Mouse (Mus musculus) MEL (cell line): ENCODE data around the gene Lgals7. TPM values are rescaled to one million over a fixed set of nuclear protein-coding genes. Genes with fewer than 3 reads are reported as not detected.

ENCODE experiments used
- DNase-seq: peaks from one replicate; pipeline ENCODE4 v3.0.0; 2011; ENCODE audit warnings: low read depth, low spot score
- H3K27ac ChIP-seq: 2 replicates; pipeline ENCODE4 v1.5.1; 2012; ENCODE audit warnings: low read depth, mild to moderate bottlenecking, control low read depth, low read length, moderate library complexity; ENCODE audit not compliant: control insufficient read depth
- H3K27me3 ChIP-seq, 2 experiments: fragments of 150-350 bp in 1 of 2; sonication (generic) in 1 of 2; 2 replicates each; pipeline ENCODE4 v1.6.1; 2012; ENCODE audit warnings: low read length in 2 of 2, mild to moderate bottlenecking in 2 of 2, improper control_type of control experiment in 1 of 2, moderate library complexity in 1 of 2; ENCODE audit not compliant: insufficient read depth in 2 of 2, control insufficient read depth in 1 of 2
- H3K36me3 ChIP-seq, 2 experiments: 2 replicates each; pipeline ENCODE4 v1.6.1; 2012 to 2014; ENCODE audit warnings: low read length in 2 of 2, improper control_type of control experiment in 1 of 2, inconsistent platforms in 1 of 2, mild to moderate bottlenecking in 1 of 2; ENCODE audit not compliant: insufficient read depth in 2 of 2, control insufficient read depth in 1 of 2
- H3K4me1 ChIP-seq, 2 experiments: fragments of 150-350 bp in 1 of 2; sonication (generic) in 1 of 2; 2 replicates each; pipeline ENCODE4 v1.6.1; 2012; ENCODE audit warnings: low read length in 2 of 2, improper control_type of control experiment in 1 of 2, mild to moderate bottlenecking in 1 of 2; ENCODE audit not compliant: insufficient read depth in 2 of 2, control insufficient read depth in 1 of 2
- H3K4me3 ChIP-seq, 2 experiments: fragments of 150-350 bp in 1 of 2; sonication (generic) in 1 of 2; 2 replicates each; pipeline ENCODE4 v1.5.1; 2012; ENCODE audit warnings: low read depth in 2 of 2, low read length in 2 of 2, mild to moderate bottlenecking in 2 of 2, moderate library complexity in 2 of 2, control low read depth in 1 of 2, improper control_type of control experiment in 1 of 2; ENCODE audit not compliant: control insufficient read depth in 1 of 2, insufficient read depth in 1 of 2
- H3K79me2 ChIP-seq: 2 replicates; pipeline ENCODE4 v1.6.1; 2012; ENCODE audit warnings: mild to moderate bottlenecking, low read length, moderate library complexity; ENCODE audit not compliant: control insufficient read depth, poor library complexity, insufficient read depth
- H3K9ac ChIP-seq: 2 replicates; pipeline ENCODE4 v1.6.1; 2012; ENCODE audit warnings: low read depth, mild to moderate bottlenecking, control low read depth, low read length, moderate library complexity; ENCODE audit not compliant: control insufficient read depth, poor library complexity, severe bottlenecking
- H3K9me3 ChIP-seq: fragments of 150-350 bp; sonication (generic); replicated peaks from 2 replicates; pipeline ENCODE4 v1.6.1; 2012; ENCODE audit warnings: mild to moderate bottlenecking, low read length, improper control_type of control experiment, moderate library complexity; ENCODE audit not compliant: insufficient read depth
- CHD1 ChIP-seq: IDR thresholded peaks from 2 replicates; pipeline ENCODE4 v1.6.1; 2012; ENCODE audit warnings: low read depth, mild to moderate bottlenecking, inconsistent platforms, low read length, improper control_type of control experiment
- CHD2 ChIP-seq: IDR thresholded peaks from 2 replicates; pipeline ENCODE4 v1.6.1; 2011; ENCODE audit warnings: low read length, improper control_type of control experiment
- CTCF ChIP-seq, 3 experiments: IDR thresholded peaks in 2 of 3; conservative IDR thresholded peaks in 1 of 3; 2 replicates each; pipeline ENCODE4 v1.5.1; 2011 to 2012; ENCODE audit warnings: low read length in 3 of 3, low read depth in 2 of 3, mild to moderate bottlenecking in 2 of 3, improper control_type of control experiment in 1 of 3, inconsistent platforms in 1 of 3, mixed read lengths in 1 of 3, moderate library complexity in 1 of 3; ENCODE audit not compliant: control insufficient read depth in 1 of 3, insufficient read depth in 1 of 3, poor library complexity in 1 of 3, severe bottlenecking in 1 of 3
- EP300 ChIP-seq, 2 experiments: IDR thresholded peaks; 2 replicates each; pipeline ENCODE4 v1.6.1; 2011; ENCODE audit warnings: improper control_type of control experiment in 2 of 2, low read length in 2 of 2, low read depth in 1 of 2, mild to moderate bottlenecking in 1 of 2
- KAT2A ChIP-seq: conservative IDR thresholded peaks from 2 replicates; pipeline ENCODE4 v1.6.1; 2012; ENCODE audit warnings: low read depth, low read length, improper control_type of control experiment, inconsistent platforms
- MAX ChIP-seq: IDR thresholded peaks from 2 replicates; pipeline ENCODE4 v1.6.1; 2011; ENCODE audit warnings: low read length, improper control_type of control experiment
- MAZ ChIP-seq: IDR thresholded peaks from 2 replicates; pipeline ENCODE4 v1.6.1; 2012; ENCODE audit warnings: low read depth, mild to moderate bottlenecking, inconsistent platforms, low read length, improper control_type of control experiment
- MYB ChIP-seq: IDR thresholded peaks from 2 replicates; pipeline ENCODE4 v1.6.1; 2011; ENCODE audit warnings: mild to moderate bottlenecking, low read depth, low read length, improper control_type of control experiment
- POLR2AphosphoS5 ChIP-seq: IDR thresholded peaks from 2 replicates; pipeline ENCODE4 v1.6.1; 2012; ENCODE audit warnings: low read depth, borderline replicate concordance, mild to moderate bottlenecking, inconsistent platforms, low read length, moderate library complexity, mixed read lengths
- RAD21 ChIP-seq: IDR thresholded peaks from 2 replicates; pipeline ENCODE4 v1.6.1; 2011; ENCODE audit warnings: mild to moderate bottlenecking, low read depth, low read length, improper control_type of control experiment
- RCOR1 ChIP-seq: IDR thresholded peaks from 2 replicates; pipeline ENCODE4 v1.6.1; 2012; ENCODE audit warnings: low read depth, mild to moderate bottlenecking, inconsistent platforms, low read length, improper control_type of control experiment
- SMC3 ChIP-seq: IDR thresholded peaks from 2 replicates; pipeline ENCODE4 v1.6.1; 2011; ENCODE audit warnings: low read depth, low read length, improper control_type of control experiment
- TBP ChIP-seq: IDR thresholded peaks from 2 replicates; pipeline ENCODE4 v1.8.0; 2011; ENCODE audit warnings: low read depth, low read length, improper control_type of control experiment
- TCF12 ChIP-seq: IDR thresholded peaks from 2 replicates; pipeline ENCODE4 v1.6.1; 2014; ENCODE audit warnings: low read depth, mild to moderate bottlenecking, inconsistent platforms, low read length, improper control_type of control experiment, moderate library complexity
- USF2 ChIP-seq, 2 experiments: IDR thresholded peaks; 2 replicates each; pipeline ENCODE4 v1.6.1; 2011 to 2012; ENCODE audit warnings: improper control_type of control experiment in 2 of 2, low read length in 2 of 2, borderline replicate concordance in 1 of 2, inconsistent platforms in 1 of 2, low read depth in 1 of 2, mild to moderate bottlenecking in 1 of 2; ENCODE audit not compliant: insufficient read depth in 1 of 2
- ZMIZ1 ChIP-seq: IDR thresholded peaks from 2 replicates; pipeline ENCODE4 v1.6.1; 2012; ENCODE audit warnings: low read depth, mild to moderate bottlenecking, inconsistent platforms, low read length, improper control_type of control experiment, moderate library complexity
- polyA plus RNA-seq, 2 experiments: library from polyadenylated mRNA; stranded (reverse) in 1 of 2; unstranded in 1 of 2; fragments of >175 nt in 1 of 2; fragments of >200 nt in 1 of 2; gene quantifications; 2 replicates each; pipeline versions ENCODE4 v1.2.1 to v1.2.4; 2012; ENCODE audit warnings: low replicate concordance in 2 of 2, low read depth in 1 of 2; ENCODE audit not compliant: insufficient read length in 2 of 2, insufficient read depth in 1 of 2, missing spikeins in 1 of 2
- total RNA-seq: library from RNA; depleted of rRNA; stranded (reverse); fragments of 300-350 nt; gene quantifications from 2 replicates; pipeline ENCODE4 v1.2.3, GENCODE M21; 2012

Gene Lgals7
- total and polyA plus RNA-seq, 3 experiments, result 27.7 to 138 TPM; not detected in 1

DNA sequence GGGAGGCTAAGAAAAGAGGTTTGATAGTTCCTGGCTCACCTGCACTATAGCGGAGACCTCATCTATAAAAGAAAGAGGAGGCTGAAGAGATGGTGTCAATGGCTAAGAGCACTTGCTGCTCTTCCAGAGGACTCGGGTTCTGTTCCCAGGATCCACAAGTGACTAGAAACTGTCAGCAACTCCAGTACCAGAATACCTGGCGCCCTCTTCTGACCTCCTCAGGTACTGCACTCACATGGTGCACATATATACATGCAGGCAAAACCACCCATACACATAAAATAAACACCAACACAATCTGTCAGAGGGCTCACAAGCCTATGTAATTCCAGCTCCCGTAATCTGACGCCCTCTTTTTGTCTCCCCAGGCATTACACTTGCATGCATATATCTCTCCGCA lies 2.8 kb upstream of the Lgals7 start:
- no peak overlapping the region for H3K9ac ChIP-seq
- H3K27me3 ChIP-seq, result no peaks in the 10 kb centered on the region
- H3K4me3 ChIP-seq, result no peak overlapping the region
- no peak for DNase-seq
- TF ChIP-seq TBP (no peak), RAD21 (peak; percentile 3), MAZ (no peak), TCF12 (no peak), POLR2AphosphoS5 (no peak), CHD1 (no peak), SMC3 (peak; percentile 23; the same call in 1 of the 2 replicates), USF2 (IDR thresholded peaks at IDR 0.05; ENCODE audit: borderline replicate concordance in 1 of 2, insufficient read depth in 1 of 2, low read depth in 1 of 2, low read length in 2 of 2) (no peak), KAT2A (no peak), CTCF (IDR thresholded peaks at IDR 0.05 in 2 of 3, conservative IDR thresholded peaks at IDR 0.05 in 1 of 3; ENCODE audit: control insufficient read depth in 1 of 3, insufficient read depth in 1 of 3, low read depth in 2 of 3, low read length in 3 of 3, poor library complexity in 1 of 3, severe bottlenecking in 1 of 3) (peak; percentile 25 to 60 (median 31); a peak in 5 of 6 replicates), EP300 (IDR thresholded peaks at IDR 0.05; ENCODE audit: low read depth in 1 of 2, low read length in 2 of 2) (no peak)
- TF ChIP-seq, all 39 proteins: peak for 3
- Histone ChIP-seq H3K4me1 (peaks cover 7 to 24% of the 10 kb centered on the region in 2 experiments), H3K36me3 (peaks cover 0 to 11% of the 10 kb centered on the region in 2 experiments; a peak in 2 of 4 replicates), H3K27ac (no peak overlapping the region), H3K9me3 (no peaks in the 10 kb centered on the region), H3K79me2 (no peaks in the 10 kb centered on the region; the same call in 1 of the 2 replicates)

DNA sequence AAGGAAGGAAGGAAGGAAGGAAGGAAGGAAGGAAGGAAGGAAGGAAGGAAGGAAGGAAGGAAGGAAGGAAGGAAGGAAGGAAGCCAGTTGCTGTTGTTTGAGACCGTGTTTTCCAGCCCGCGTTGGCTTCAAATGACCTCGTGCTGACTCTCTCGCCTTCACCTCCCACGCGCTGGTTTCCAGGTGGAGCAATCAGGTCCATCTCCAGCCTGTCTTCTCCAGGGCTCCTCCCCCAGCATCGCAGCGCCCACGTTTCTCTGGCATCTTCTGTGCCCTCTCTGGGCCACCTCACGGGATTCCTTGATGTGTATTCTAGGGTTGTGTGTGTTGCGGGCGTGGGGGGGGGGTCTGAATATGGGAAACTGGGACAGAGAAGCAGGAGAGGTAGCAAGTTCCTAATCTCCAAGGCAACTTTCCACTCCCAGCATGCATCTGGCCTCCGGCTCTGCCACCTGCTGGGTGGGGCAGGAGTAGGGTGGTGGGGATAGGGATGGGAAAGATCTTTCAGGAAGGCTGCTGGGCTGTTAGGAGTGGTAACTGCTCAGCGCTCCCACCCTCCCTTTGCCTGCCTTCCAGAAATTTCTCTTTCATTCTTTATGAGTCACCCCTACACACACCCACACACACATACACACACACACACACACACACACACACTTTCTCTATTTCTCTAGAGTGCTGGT lies 695 bp upstream of the Lgals7 start:
- no peaks in the 10 kb centered on the region; the same call in 1 of the 2 replicates for H3K79me2 ChIP-seq
- H3K27ac ChIP-seq, result peak overlapping the region; percentile 82
- TF ChIP-seq RCOR1 (no peak), MYB (no peak), MAX (no peak), CHD2 (no peak), ZMIZ1 (no peak)
- peaks cover 7 to 32% of the 10 kb centered on the region in 2 experiments for H3K4me1 ChIP-seq
- H3K9ac ChIP-seq, result no peak overlapping the region
- no peak overlapping the region for H3K4me3 ChIP-seq
- peaks cover 0 to 19% of the 10 kb centered on the region in 2 experiments; a peak in 2 of 4 replicates for H3K36me3 ChIP-seq
- H3K27me3 ChIP-seq, result no peaks in the 10 kb centered on the region
- DNase-seq, result no peak
- no peaks in the 10 kb centered on the region for H3K9me3 ChIP-seq
